Mouse (Mus musculus) G1E (cell line): Measurements from ENCODE around the gene Wdr83os.

Experiments used
- CTCF ChIP-seq: IDR thresholded peaks from 2 replicates; pipeline ENCODE4 v1.5.1; 2012; ENCODE audit warnings: low read depth, low read length, inconsistent platforms, mixed read lengths
- GATA1 ChIP-seq: IDR thresholded peaks from 2 replicates; pipeline ENCODE4 v1.6.1; 2012; ENCODE audit warnings: borderline replicate concordance, low read length, inconsistent platforms, mixed read lengths
- GATA2 ChIP-seq: IDR thresholded peaks from 2 replicates; pipeline ENCODE4 v1.6.1; 2012; ENCODE audit warnings: low read depth, low read length, inconsistent platforms, borderline replicate concordance
- POLR2AphosphoS5 ChIP-seq: IDR thresholded peaks from 2 replicates; pipeline ENCODE4 v1.6.1; 2012; ENCODE audit warnings: low read depth, low read length, inconsistent platforms; ENCODE audit not compliant: insufficient replicate concordance
- TAL1 ChIP-seq: conservative IDR thresholded peaks from 2 replicates; pipeline ENCODE4 v1.6.1; 2012; ENCODE audit warnings: low read depth, low read length, inconsistent platforms, mixed read lengths

DNA sequence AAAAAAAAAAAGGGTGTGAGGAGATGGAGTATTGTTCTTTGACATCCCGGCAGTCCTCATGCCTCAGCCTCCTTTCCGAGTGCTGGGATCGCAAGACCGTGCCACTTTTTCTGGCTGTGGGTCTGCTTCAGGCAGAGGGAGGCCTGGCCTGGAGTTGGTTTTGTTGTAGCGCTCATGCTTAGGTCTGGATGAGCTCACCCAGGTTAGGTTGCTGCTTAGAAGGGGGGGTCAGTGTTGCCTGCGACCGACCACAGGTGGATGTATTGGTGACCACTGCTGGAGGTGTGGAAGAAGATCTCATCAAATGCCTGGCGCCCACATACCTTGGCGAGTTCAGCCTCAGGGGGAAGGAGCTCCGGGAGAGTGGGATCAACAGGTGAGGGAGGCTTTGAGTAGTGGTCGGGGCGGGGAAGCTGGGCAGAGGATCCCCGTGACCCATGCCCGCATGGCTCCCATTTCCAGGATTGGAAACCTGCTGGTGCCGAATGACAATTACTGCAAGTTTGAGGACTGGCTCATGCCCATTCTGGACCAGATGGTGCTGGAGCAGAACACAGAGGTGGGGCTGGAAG, 7.4 kb upstream of the Wdr83os start:
- no peak for TF ChIP-seq CTCF
- no peak for TF ChIP-seq GATA1
- no peak for TF ChIP-seq TAL1
- no peak for TF ChIP-seq POLR2AphosphoS5
- no peak for TF ChIP-seq GATA2
